Mouse (Mus musculus): ENCODE data around the gene Cfap73. TPM values are rescaled to one million over a fixed set of nuclear protein-coding genes. Genes with fewer than 3 reads are reported as not detected.

The Cfap73 gene
- polyA plus RNA-seq, 1 experiment from 2014 or later = 1.2 TPM

GRCm38 (mm10) chr5:120660816-120661215 is 26.8 kb upstream of the Cfap73 start:
- WGBS = 31% methylated on average over 5 of the region's 5 CpGs
- H3K27me3 ChIP-seq = no peaks in the 10 kb centered on the region
- H3K4me1 ChIP-seq = peaks cover 12% of the 10 kb centered on the region; the same call in 1 of the 2 replicates
- no peaks in the 10 kb centered on the region for H3K9me3 ChIP-seq
- no peak overlapping the region for H3K4me3 ChIP-seq
- no peak overlapping the region for H3K9ac ChIP-seq (replicated peaks)
- H3K4me2 ChIP-seq (replicated peaks) = no peak overlapping the region
- no peaks in the 10 kb centered on the region for H3K36me3 ChIP-seq
- H3K27ac ChIP-seq (replicated peaks) = peak overlapping the region; percentile 72
- ATAC-seq (replicated peaks) = peak; percentile 60; the same call in 1 of the 2 replicates

- WGBS = 65% methylated on average over 12 of the region's 12 CpGs
- Histone ChIP-seq H3K9me3 (no peaks in the 10 kb centered on the region), H3K4me2 (replicated peaks) (no peak overlapping the region), H3K27ac (replicated peaks) (peak overlapping the region; percentile 77), H3K36me3 (no peaks in the 10 kb centered on the region), H3K4me1 (peaks cover 30% of the 10 kb centered on the region), H3K4me3 (no peak overlapping the region), H3K27me3 (no peaks in the 10 kb centered on the region), H3K9ac (replicated peaks) (no peak overlapping the region)
- ATAC-seq (replicated peaks) = no peak
Measured at GRCm38 (mm10) chr5:120656281-120656751, 22.3 kb upstream of the Cfap73 start.

DNA sequence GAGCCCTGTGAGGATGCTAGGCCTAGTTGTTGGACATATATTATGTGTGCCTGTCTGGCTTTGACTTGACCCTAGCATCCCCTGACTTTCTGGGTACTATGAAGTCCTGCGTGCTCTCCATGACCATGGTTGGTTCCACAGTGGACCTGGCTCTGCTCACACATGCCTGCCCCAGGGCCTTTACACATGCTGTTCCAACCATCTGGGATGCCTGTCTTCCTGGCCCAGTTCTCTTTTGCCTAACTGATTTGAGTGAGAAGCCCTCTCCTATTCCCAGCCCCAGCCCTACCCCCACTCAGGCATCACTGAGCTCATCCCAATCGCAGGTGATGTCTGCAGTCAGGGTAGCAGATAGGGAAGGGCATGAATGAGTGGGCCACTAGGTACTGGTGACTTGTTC is 19.8 kb upstream of the Cfap73 start:
- ATAC-seq (replicated peaks) = no peak
- Histone ChIP-seq H3K27ac (replicated peaks) (peak overlapping the region; percentile 52), H3K36me3 (no peaks in the 10 kb centered on the region), H3K4me1 (peaks cover 32% of the 10 kb centered on the region), H3K9me3 (no peaks in the 10 kb centered on the region), H3K4me3 (no peak overlapping the region), H3K9ac (replicated peaks) (no peak overlapping the region), H3K27me3 (peaks cover 19% of the 10 kb centered on the region), H3K4me2 (replicated peaks) (no peak overlapping the region)
- 90% methylated on average over 2 of the region's 2 CpGs for WGBS

DNA sequence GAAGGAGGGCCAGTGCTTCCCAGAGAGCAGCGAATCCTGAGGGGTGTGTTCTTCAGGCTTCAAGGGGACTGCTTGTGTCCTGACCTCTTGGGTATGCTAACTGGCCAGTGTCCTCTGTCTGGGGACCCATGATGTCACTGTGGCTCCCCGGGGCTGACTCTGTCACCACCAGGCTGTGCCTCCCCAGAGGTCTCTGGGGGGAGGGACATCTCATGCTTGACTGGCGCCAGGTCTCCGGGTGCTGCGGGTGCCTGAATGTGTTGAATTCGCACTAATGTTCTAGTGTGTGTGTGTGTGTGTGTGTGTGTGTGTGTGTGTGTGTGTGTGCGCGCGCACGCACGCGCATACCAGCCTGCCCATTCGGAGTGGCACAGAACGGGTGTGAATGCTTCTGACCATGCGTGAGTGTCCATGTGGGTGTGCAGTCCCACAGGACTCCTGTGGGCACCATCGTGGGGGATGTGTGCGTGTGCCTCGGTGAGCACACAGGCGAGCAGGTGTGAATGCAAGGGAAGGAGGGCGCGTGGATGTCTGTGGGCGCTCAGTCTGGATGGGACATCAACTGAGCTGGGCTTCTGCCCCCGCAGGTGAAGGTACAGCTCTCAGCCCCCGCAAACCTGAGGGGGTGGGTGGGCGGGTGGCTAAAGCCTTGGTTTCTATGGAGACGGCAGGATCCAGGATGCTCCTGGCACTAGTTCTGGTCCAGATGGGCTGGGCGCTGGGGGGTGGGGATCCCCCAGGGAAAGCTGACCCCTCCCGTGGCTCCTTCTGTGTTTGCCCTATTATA is 19.1 kb upstream of the Cfap73 start:
- Histone ChIP-seq H3K4me3 (no peak overlapping the region), H3K27me3 (peaks cover 25% of the 10 kb centered on the region), H3K4me2 (replicated peaks) (no peak overlapping the region), H3K9ac (replicated peaks) (no peak overlapping the region), H3K27ac (replicated peaks) (peak overlapping the region; percentile 52), H3K4me1 (peaks cover 38% of the 10 kb centered on the region), H3K36me3 (no peaks in the 10 kb centered on the region), H3K9me3 (no peaks in the 10 kb centered on the region)
- 74% methylated on average over 27 of the region's 28 CpGs for WGBS
- ATAC-seq (replicated peaks) = no peak

DNA sequence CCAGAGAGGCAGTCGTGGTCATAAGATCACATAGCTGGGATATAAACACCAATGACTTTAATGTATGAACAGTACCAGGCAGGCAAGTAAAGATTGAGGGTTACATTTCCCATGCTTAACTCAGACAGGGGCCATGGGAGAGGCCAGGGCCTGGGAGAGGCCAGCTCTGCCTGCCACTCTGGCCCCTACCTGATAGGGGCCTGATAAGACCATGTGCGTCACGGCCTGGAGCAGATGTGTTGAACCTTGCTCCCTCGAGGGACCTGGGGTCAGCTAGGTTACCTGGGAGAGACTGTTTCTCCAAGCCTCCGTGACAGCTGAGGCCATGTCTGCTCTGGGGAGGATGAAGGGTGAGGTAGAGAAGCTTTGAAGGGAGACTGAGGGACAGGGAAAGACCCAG is 17.2 kb upstream of the Cfap73 start:
- no peaks in the 10 kb centered on the region for H3K36me3 ChIP-seq
- H3K4me2 ChIP-seq (replicated peaks) = no peak overlapping the region
- WGBS = 84% methylated on average over 5 of the region's 5 CpGs
- peaks cover 29% of the 10 kb centered on the region for H3K27me3 ChIP-seq
- H3K27ac ChIP-seq (replicated peaks) = no peak overlapping the region
- peaks cover 36% of the 10 kb centered on the region for H3K4me1 ChIP-seq
- no peak overlapping the region for H3K4me3 ChIP-seq
- H3K9me3 ChIP-seq = no peaks in the 10 kb centered on the region
- no peak for ATAC-seq (replicated peaks)
- no peak overlapping the region for H3K9ac ChIP-seq (replicated peaks)

- no peak overlapping the region for H3K27ac ChIP-seq (replicated peaks)
- no peak overlapping the region for H3K4me3 ChIP-seq
- H3K4me1 ChIP-seq = peaks cover 32% of the 10 kb centered on the region
- 20% methylated on average over 13 of the region's 13 CpGs for WGBS
- H3K9ac ChIP-seq (replicated peaks) = no peak overlapping the region
- H3K4me2 ChIP-seq (replicated peaks) = no peak overlapping the region
- no peaks in the 10 kb centered on the region for H3K36me3 ChIP-seq
- no peak for ATAC-seq (replicated peaks)
- H3K9me3 ChIP-seq = no peaks in the 10 kb centered on the region
- peaks cover 29% of the 10 kb centered on the region for H3K27me3 ChIP-seq
Measured at GRCm38 (mm10) chr5:120649938-120650337, 15.9 kb upstream of the Cfap73 start.

DNA sequence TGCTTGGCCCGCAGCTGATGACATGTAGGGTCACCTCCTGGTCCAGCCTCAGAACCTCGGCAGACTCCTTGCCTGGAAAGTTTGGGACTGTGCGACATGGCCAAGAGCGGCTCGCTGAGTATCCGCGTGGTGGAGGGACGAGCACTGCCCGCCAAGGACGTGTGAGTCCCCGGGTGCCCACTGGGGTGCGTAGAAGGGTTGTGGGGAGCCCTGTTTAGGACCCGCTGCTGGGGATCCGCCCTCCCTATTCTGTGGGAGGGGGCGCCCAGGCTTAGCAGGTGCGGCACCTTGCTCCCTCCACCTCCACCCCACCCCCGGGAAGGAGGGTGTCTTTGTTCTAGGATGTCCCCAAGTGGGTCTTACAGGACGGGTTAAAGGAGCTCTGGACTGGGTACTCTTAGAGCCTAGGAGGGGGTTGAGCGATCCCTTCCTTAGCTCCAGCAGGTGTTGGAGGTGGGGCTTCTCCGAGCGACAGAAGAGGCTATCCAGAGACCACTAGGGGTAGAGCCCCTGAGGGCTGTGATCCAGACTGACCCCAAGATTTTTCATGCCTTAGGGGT is 15.4 kb upstream of the Cfap73 start:
- Histone ChIP-seq H3K4me1 (peaks cover 28% of the 10 kb centered on the region), H3K4me2 (replicated peaks) (peak overlapping the region; percentile 41), H3K27ac (replicated peaks) (no peak overlapping the region), H3K9ac (replicated peaks) (0 out of 2 replicates have a peak overlapping the region, but pooled peaks have one; percentile 24), H3K36me3 (no peaks in the 10 kb centered on the region), H3K27me3 (peaks cover 29% of the 10 kb centered on the region), H3K4me3 (peak overlapping the region; percentile 25), H3K9me3 (no peaks in the 10 kb centered on the region)
- peak; percentile 42; the same call in 1 of the 2 replicates for ATAC-seq (replicated peaks)
- WGBS = 3% methylated on average over 21 of the region's 21 CpGs

DNA sequence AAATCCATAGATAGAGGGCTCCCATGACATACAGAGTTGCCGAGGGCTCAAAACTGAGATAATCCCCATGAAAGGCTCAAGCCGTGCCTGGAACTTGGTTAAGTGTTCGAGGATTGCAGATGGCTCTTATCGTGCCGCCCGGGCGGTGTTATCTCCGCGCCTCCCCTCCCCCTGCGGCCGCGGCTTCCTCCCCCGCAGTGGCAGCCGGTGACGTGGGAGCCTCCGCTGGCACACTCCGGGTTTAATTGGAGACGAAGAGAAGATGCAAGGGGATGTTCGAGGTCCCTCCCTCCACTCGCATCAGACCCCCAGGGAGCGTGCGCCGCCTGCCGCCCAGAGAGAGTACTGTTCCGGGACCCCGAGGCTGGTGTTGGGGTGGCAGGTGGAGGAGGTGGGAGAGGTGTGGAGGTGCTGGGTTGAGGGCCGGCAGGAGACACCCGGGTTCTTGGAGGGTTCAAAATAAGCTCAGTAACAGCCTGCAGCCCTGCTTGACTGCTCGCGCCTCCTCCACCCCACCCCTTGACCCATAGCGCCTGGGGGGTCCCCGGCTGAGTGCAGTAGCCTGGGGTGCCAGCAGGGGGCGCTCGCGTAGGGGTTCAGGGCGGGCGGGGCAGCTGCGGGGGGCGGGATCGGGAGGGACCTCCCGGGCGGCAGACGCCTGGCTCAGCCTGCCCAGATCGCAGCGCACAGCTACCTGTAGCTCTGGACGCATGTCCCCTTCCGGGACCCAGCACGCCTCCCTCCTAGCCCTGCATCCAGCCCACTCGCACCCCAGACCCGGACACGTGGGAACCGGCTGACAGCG is 14.7 kb upstream of the Cfap73 start, which contains the start of gene Rasal1:
Gene Rasal1 (plus strand): TSS at position 244 of the 805 bp plus-strand sequence.
- H3K9ac ChIP-seq (replicated peaks) = peak within 1 kb of the TSS; percentile 25; the same call in 1 of the 2 replicates
- peak within 1 kb of the TSS; percentile 41 for H3K4me2 ChIP-seq (replicated peaks)
- no peak within 1 kb of the TSS for H3K27ac ChIP-seq (replicated peaks)
- H3K36me3 ChIP-seq = no peaks in the 10 kb centered on the region
- peak; percentile 56 for ATAC-seq (replicated peaks)
- 2% methylated on average over 40 of the region's 53 CpGs for WGBS
- peaks cover 29% of the 10 kb centered on the region for H3K27me3 ChIP-seq
- no peaks in the 10 kb centered on the region for H3K9me3 ChIP-seq
- peaks cover 25% of the 10 kb centered on the region for H3K4me1 ChIP-seq
- peak within 1 kb of the TSS; percentile 25 for H3K4me3 ChIP-seq

GRCm38 (mm10) chr5:120647814-120648491 is 13.9 kb upstream of the Cfap73 start:
- H3K27me3 ChIP-seq = peaks cover 29% of the 10 kb centered on the region
- WGBS = 33% methylated on average over 12 of the region's 12 CpGs
- no peak overlapping the region for H3K27ac ChIP-seq (replicated peaks)
- no peak for ATAC-seq (replicated peaks)
- H3K9me3 ChIP-seq = no peaks in the 10 kb centered on the region
- H3K4me3 ChIP-seq = no peak overlapping the region
- peak overlapping the region; percentile 41 for H3K4me2 ChIP-seq (replicated peaks)
- peak overlapping the region; percentile 25; the same call in 1 of the 2 replicates for H3K9ac ChIP-seq (replicated peaks)
- H3K4me1 ChIP-seq = peaks cover 20% of the 10 kb centered on the region
- no peaks in the 10 kb centered on the region for H3K36me3 ChIP-seq

GRCm38 (mm10) chr5:120647361-120647760 is 13.3 kb upstream of the Cfap73 start:
- Histone ChIP-seq H3K4me3 (no peak overlapping the region), H3K4me2 (replicated peaks) (no peak overlapping the region), H3K27ac (replicated peaks) (no peak overlapping the region), H3K9me3 (no peaks in the 10 kb centered on the region), H3K9ac (replicated peaks) (no peak overlapping the region), H3K27me3 (peaks cover 29% of the 10 kb centered on the region), H3K4me1 (peaks cover 20% of the 10 kb centered on the region), H3K36me3 (no peaks in the 10 kb centered on the region)
- WGBS = 66% methylated on average over 4 of the region's 4 CpGs
- ATAC-seq (replicated peaks) = no peak

GRCm38 (mm10) chr5:120645851-120646250 is 11.8 kb upstream of the Cfap73 start:
- ATAC-seq (replicated peaks) = no peak
- H3K9me3 ChIP-seq = no peaks in the 10 kb centered on the region
- no peaks in the 10 kb centered on the region for H3K36me3 ChIP-seq
- H3K4me1 ChIP-seq = peaks cover 20% of the 10 kb centered on the region
- H3K27ac ChIP-seq (replicated peaks) = no peak overlapping the region
- H3K9ac ChIP-seq (replicated peaks) = no peak overlapping the region
- no peak overlapping the region for H3K4me3 ChIP-seq
- no peak overlapping the region for H3K4me2 ChIP-seq (replicated peaks)
- peaks cover 29% of the 10 kb centered on the region for H3K27me3 ChIP-seq
- WGBS = 47% methylated on average over 6 of the region's 6 CpGs

Measured in forebrain, embryonic 15.5 days (tissue).